Mouse (Mus musculus): Measurements from ENCODE around the gene Nbeal1. TPM values are rescaled to one million over a fixed set of nuclear protein-coding genes. Genes with fewer than 3 reads are reported as not detected.
A peak's percentile ranks its signal among the peaks of the same experiment; 100 is the strongest.

The Nbeal1 gene
- polyA plus RNA-seq, 1 experiment from 2014 or later = 8.0 TPM

GRCm38 (mm10) chr1:60269314-60269713, 88.9 kb downstream of the Nbeal1 start:
- no peaks in the 10 kb centered on the region for H3K4me1 ChIP-seq (replicated peaks; ENCODE audit: control insufficient read depth, insufficient read depth, low read length)
- no peak overlapping the region for H3K4me2 ChIP-seq (ENCODE audit: low read length)
- peaks cover 38% of the 10 kb centered on the region for H3K36me3 ChIP-seq (ENCODE audit: control insufficient read depth, insufficient read depth, low read length)
- no peak overlapping the region for H3K4me3 ChIP-seq (ENCODE audit: low read depth, low read length)
- no peak overlapping the region for H3K27ac ChIP-seq (ENCODE audit: low read depth)
- H3K9ac ChIP-seq (ENCODE audit: low read length) = no peak overlapping the region
- ATAC-seq (replicated peaks; ENCODE audit: low FRiP score, low TSS enrichment, low read depth) = no peak
- H3K9me3 ChIP-seq (ENCODE audit: control insufficient read depth, low read length) = no peaks in the 10 kb centered on the region
- DNase-seq (ENCODE audit: low spot score) = no peak
- no peaks in the 10 kb centered on the region for H3K27me3 ChIP-seq (replicated peaks; ENCODE audit: control insufficient read depth, insufficient read depth, low read length)

GRCm38 (mm10) chr1:60272471-60272870, 92.1 kb downstream of the Nbeal1 start:
- Histone ChIP-seq H3K27me3 (replicated peaks; ENCODE audit: control insufficient read depth, insufficient read depth, low read length) (no peaks in the 10 kb centered on the region), H3K27ac (ENCODE audit: low read depth) (no peak overlapping the region), H3K9me3 (ENCODE audit: control insufficient read depth, low read length) (no peaks in the 10 kb centered on the region), H3K4me1 (replicated peaks; ENCODE audit: control insufficient read depth, insufficient read depth, low read length) (no peaks in the 10 kb centered on the region), H3K4me3 (ENCODE audit: low read depth, low read length) (no peak overlapping the region), H3K36me3 (ENCODE audit: control insufficient read depth, insufficient read depth, low read length) (peaks cover 29% of the 10 kb centered on the region), H3K9ac (ENCODE audit: low read length) (no peak overlapping the region), H3K4me2 (ENCODE audit: low read length) (no peak overlapping the region)
- no peak for DNase-seq (ENCODE audit: low spot score)
- no peak for ATAC-seq (replicated peaks; ENCODE audit: low FRiP score, low TSS enrichment, low read depth)
- WGBS = 81% methylated on average over 2 of the region's 2 CpGs

GRCm38 (mm10) chr1:60293921-60294320, 113.5 kb downstream of the Nbeal1 start:
- H3K9me3 ChIP-seq (ENCODE audit: control insufficient read depth, low read length) = no peaks in the 10 kb centered on the region
- no peak overlapping the region for H3K4me3 ChIP-seq (ENCODE audit: low read depth, low read length)
- peaks cover 57% of the 10 kb centered on the region for H3K36me3 ChIP-seq (ENCODE audit: control insufficient read depth, insufficient read depth, low read length)
- ATAC-seq (replicated peaks; ENCODE audit: low FRiP score, low TSS enrichment, low read depth) = no peak
- H3K4me1 ChIP-seq (replicated peaks; ENCODE audit: control insufficient read depth, insufficient read depth, low read length) = no peaks in the 10 kb centered on the region
- 65% methylated on average over 1 of the region's 1 CpGs for WGBS
- H3K9ac ChIP-seq (ENCODE audit: low read length) = no peak overlapping the region
- H3K4me2 ChIP-seq (ENCODE audit: low read length) = no peak overlapping the region
- H3K27me3 ChIP-seq (replicated peaks; ENCODE audit: control insufficient read depth, insufficient read depth, low read length) = no peaks in the 10 kb centered on the region
- no peak for DNase-seq (ENCODE audit: low spot score)
- H3K27ac ChIP-seq (ENCODE audit: low read depth) = no peak overlapping the region

GRCm38 (mm10) chr1:60342808-60343629, 162.6 kb downstream of the Nbeal1 start, which contains the start of gene Cyp20a1:
Cyp20a1 (plus strand) TSS chr1:60343323.
- Histone ChIP-seq H3K9ac (ENCODE audit: low read length) (peak within 1 kb of the TSS; percentile 71), H3K36me3 (ENCODE audit: control insufficient read depth, insufficient read depth, low read length) (0 out of 2 replicates have a peak, but pooled peaks cover 5% of the 10 kb centered on the region), H3K27ac (ENCODE audit: low read depth) (peak within 1 kb of the TSS; percentile 93), H3K4me3 (ENCODE audit: low read depth, low read length) (peak within 1 kb of the TSS; percentile 66), H3K4me1 (replicated peaks; ENCODE audit: control insufficient read depth, insufficient read depth, low read length) (peaks cover 10% of the 10 kb centered on the region), H3K9me3 (ENCODE audit: control insufficient read depth, low read length) (no peaks in the 10 kb centered on the region), H3K27me3 (replicated peaks; ENCODE audit: control insufficient read depth, insufficient read depth, low read length) (no peaks in the 10 kb centered on the region), H3K4me2 (ENCODE audit: low read length) (peak within 1 kb of the TSS; percentile 84)
- 2% methylated on average over 56 of the region's 60 CpGs for WGBS
- ATAC-seq (replicated peaks; ENCODE audit: low FRiP score, low TSS enrichment, low read depth) = peak; percentile 98
- peak; percentile 92 for DNase-seq (ENCODE audit: low spot score)

GRCm38 (mm10) chr1:60343630-60344455, 163.4 kb downstream of the Nbeal1 start:
- Histone ChIP-seq H3K4me3 (ENCODE audit: low read depth, low read length) (peak overlapping the region; percentile 66), H3K36me3 (ENCODE audit: control insufficient read depth, insufficient read depth, low read length) (0 out of 2 replicates have a peak, but pooled peaks cover under 1% of the 10 kb centered on the region), H3K27me3 (replicated peaks; ENCODE audit: control insufficient read depth, insufficient read depth, low read length) (no peaks in the 10 kb centered on the region), H3K9ac (ENCODE audit: low read length) (peak overlapping the region; percentile 71), H3K27ac (ENCODE audit: low read depth) (peak overlapping the region; percentile 93), H3K4me2 (ENCODE audit: low read length) (peak overlapping the region; percentile 84), H3K9me3 (ENCODE audit: control insufficient read depth, low read length) (no peaks in the 10 kb centered on the region), H3K4me1 (replicated peaks; ENCODE audit: control insufficient read depth, insufficient read depth, low read length) (peaks cover 10% of the 10 kb centered on the region)
- DNase-seq (ENCODE audit: low spot score) (no peak), ATAC-seq (replicated peaks; ENCODE audit: low FRiP score, low TSS enrichment, low read depth) (peak; percentile 34)
- WGBS = 12% methylated on average over 14 of the region's 14 CpGs

- H3K4me3 ChIP-seq (ENCODE audit: low read depth, low read length) = no peak overlapping the region
- peaks cover 10% of the 10 kb centered on the region for H3K4me1 ChIP-seq (replicated peaks; ENCODE audit: control insufficient read depth, insufficient read depth, low read length)
- H3K9ac ChIP-seq (ENCODE audit: low read length) = no peak overlapping the region
- WGBS = 57% methylated on average over 6 of the region's 6 CpGs
- H3K27ac ChIP-seq (ENCODE audit: low read depth) = peak overlapping the region; percentile 52; the same call in 1 of the 2 replicates
- H3K4me2 ChIP-seq (ENCODE audit: low read length) = peak overlapping the region; percentile 84; the same call in 1 of the 2 replicates
- no peaks in the 10 kb centered on the region for H3K27me3 ChIP-seq (replicated peaks; ENCODE audit: control insufficient read depth, insufficient read depth, low read length)
- ATAC-seq (replicated peaks; ENCODE audit: low FRiP score, low TSS enrichment, low read depth) (no peak), DNase-seq (ENCODE audit: low spot score) (no peak)
- H3K36me3 ChIP-seq (ENCODE audit: control insufficient read depth, insufficient read depth, low read length) = no peaks in the 10 kb centered on the region
- peaks cover 6% of the 10 kb centered on the region; the same call in 1 of the 2 replicates for H3K9me3 ChIP-seq (ENCODE audit: control insufficient read depth, low read length)
Observed at GRCm38 (mm10) chr1:60344670-60345069, 164.3 kb downstream of the Nbeal1 start.

- WGBS = 25% methylated on average over 2 of the region's 2 CpGs
- peak overlapping the region; percentile 52; the same call in 1 of the 2 replicates for H3K27ac ChIP-seq (ENCODE audit: low read depth)
Observed at GRCm38 (mm10) chr1:60345712-60346111, 165.3 kb downstream of the Nbeal1 start.

GRCm38 (mm10) chr1:60352786-60353185, 172.4 kb downstream of the Nbeal1 start:
- Histone ChIP-seq H3K27ac (ENCODE audit: low read depth) (no peak overlapping the region), H3K9me3 (ENCODE audit: control insufficient read depth, low read length) (peaks cover 10% of the 10 kb centered on the region; the same call in 1 of the 2 replicates), H3K4me1 (replicated peaks; ENCODE audit: control insufficient read depth, insufficient read depth, low read length) (no peaks in the 10 kb centered on the region), H3K27me3 (replicated peaks; ENCODE audit: control insufficient read depth, insufficient read depth, low read length) (no peaks in the 10 kb centered on the region), H3K9ac (ENCODE audit: low read length) (no peak overlapping the region), H3K4me2 (ENCODE audit: low read length) (no peak overlapping the region), H3K4me3 (ENCODE audit: low read depth, low read length) (no peak overlapping the region), H3K36me3 (ENCODE audit: control insufficient read depth, insufficient read depth, low read length) (peaks cover 20% of the 10 kb centered on the region)
- 85% methylated on average over 5 of the region's 5 CpGs for WGBS
- ATAC-seq (replicated peaks; ENCODE audit: low FRiP score, low TSS enrichment, low read depth) (no peak), DNase-seq (ENCODE audit: low spot score) (no peak)

More at GRCm38 (mm10) chr1:60345712-60346111, 165.3 kb downstream of the Nbeal1 start:
- H3K36me3 ChIP-seq (ENCODE audit: control insufficient read depth, insufficient read depth, low read length) = no peaks in the 10 kb centered on the region
- no peak overlapping the region for H3K9ac ChIP-seq (ENCODE audit: low read length)
- H3K27me3 ChIP-seq (replicated peaks; ENCODE audit: control insufficient read depth, insufficient read depth, low read length) = no peaks in the 10 kb centered on the region
- H3K9me3 ChIP-seq (ENCODE audit: control insufficient read depth, low read length) = peaks cover 7% of the 10 kb centered on the region; the same call in 1 of the 2 replicates
- H3K4me3 ChIP-seq (ENCODE audit: low read depth, low read length) = no peak overlapping the region
- peaks cover 10% of the 10 kb centered on the region for H3K4me1 ChIP-seq (replicated peaks; ENCODE audit: control insufficient read depth, insufficient read depth, low read length)
- ATAC-seq (replicated peaks; ENCODE audit: low FRiP score, low TSS enrichment, low read depth) = no peak
- no peak overlapping the region for H3K4me2 ChIP-seq (ENCODE audit: low read length)
- DNase-seq (ENCODE audit: low spot score) = no peak
